Mouse (Mus musculus) hindbrain, embryonic 16.5 days (tissue): ENCODE measurements at regions not wholly inside any gene's neighbourhood (a gene's known extent, or its start where the extent isn't known, plus 50 kb on each side); places are given as distances from the start of the nearest gene placed in this dataset.

ENCODE experiments used
- ATAC-seq: fragments of 200-750 bp; cut with Nextera tagmentation; 2 replicates; pipeline ENCODE4 v1.8.0; 2017; ENCODE audit warnings: moderate TSS enrichment, moderate library complexity
- H3K27ac ChIP-seq: fragments of 300-500 bp; sonication (generic); 2 replicates; pipeline ENCODE4 v1.5.1; 2014; ENCODE audit warnings: low read depth, mild to moderate bottlenecking, control low read depth, low read length, moderate library complexity
- H3K27me3 ChIP-seq: fragments of 300-500 bp; sonication (generic); replicated peaks from 2 replicates; pipeline ENCODE4 v1.6.1; 2014; ENCODE audit warnings: low read length; ENCODE audit not compliant: control insufficient read depth, insufficient read depth
- H3K36me3 ChIP-seq: fragments of 300-500 bp; sonication (generic); 2 replicates; pipeline ENCODE4 v1.6.1; 2014; ENCODE audit warnings: mild to moderate bottlenecking, low read length, moderate library complexity, mixed read lengths; ENCODE audit not compliant: control insufficient read depth, insufficient read depth
- H3K4me1 ChIP-seq: fragments of 300-500 bp; sonication (generic); 2 replicates; pipeline ENCODE4 v1.6.1; 2014; ENCODE audit warnings: low read depth, low read length; ENCODE audit not compliant: control insufficient read depth, insufficient read depth
- H3K4me2 ChIP-seq: fragments of 300-500 bp; sonication (generic); 2 replicates; pipeline ENCODE4 v1.6.1; 2014; ENCODE audit warnings: mild to moderate bottlenecking, low read length, control low read depth, moderate library complexity
- H3K4me3 ChIP-seq: fragments of 300-500 bp; sonication (generic); 2 replicates; pipeline ENCODE4 v1.5.1; 2014; ENCODE audit warnings: mild to moderate bottlenecking, low read length, control low read depth, moderate library complexity
- H3K9ac ChIP-seq: fragments of 300-500 bp; sonication (generic); 2 replicates; pipeline ENCODE4 v1.6.1; 2014; ENCODE audit warnings: low read depth, mild to moderate bottlenecking, control low read depth, low read length, moderate library complexity
- H3K9me3 ChIP-seq: fragments of 300-500 bp; sonication (generic); 2 replicates; pipeline ENCODE4 v1.6.1; 2014; ENCODE audit warnings: mild to moderate bottlenecking, low read length, moderate library complexity; ENCODE audit not compliant: control insufficient read depth
- WGBS: fragments of 180-500 bp; shearing (Covaris S2); extraction: QIAGEN DNeasy Blood & Tissue Kit; methylation state at CpG from one replicate; pipeline ENCODE4 v1.1.7; 2014; 5-methylcytosine and 5-hydroxymethylcytosine counted together

- Histone ChIP-seq H3K9ac (no peak overlapping the region), H3K4me1 (no peaks in the 10 kb centered on the region), H3K27me3 (no peaks in the 10 kb centered on the region), H3K4me2 (no peak overlapping the region), H3K9me3 (no peaks in the 10 kb centered on the region), H3K27ac (no peak overlapping the region), H3K4me3 (no peak overlapping the region), H3K36me3 (no peaks in the 10 kb centered on the region)
- no peak for ATAC-seq
- 76% methylated on average over 4 of the region's 4 CpGs for WGBS
Measured at GRCm38 (mm10) chr15:97499821-97500385, 205.7 kb downstream of the Rpap3 start.

GRCm38 (mm10) chr15:97499240-97499639 is 206.4 kb downstream of the Rpap3 start:
- Histone ChIP-seq H3K9ac (no peak overlapping the region), H3K4me2 (no peak overlapping the region), H3K27ac (no peak overlapping the region), H3K4me1 (no peaks in the 10 kb centered on the region), H3K27me3 (no peaks in the 10 kb centered on the region), H3K9me3 (no peaks in the 10 kb centered on the region), H3K36me3 (no peaks in the 10 kb centered on the region), H3K4me3 (no peak overlapping the region)
- whole genome bisulfite sequencing = 90% methylated on average over 5 of the region's 5 CpGs
- no peak for ATAC-seq

GRCm38 (mm10) chr15:97498375-97498774 is 207.2 kb downstream of the Rpap3 start:
- 92% methylated on average over 3 of the region's 3 CpGs for WGBS
- Histone ChIP-seq H3K4me2 (no peak overlapping the region), H3K27me3 (no peaks in the 10 kb centered on the region), H3K9me3 (no peaks in the 10 kb centered on the region), H3K27ac (no peak overlapping the region), H3K36me3 (no peaks in the 10 kb centered on the region), H3K4me3 (no peak overlapping the region), H3K9ac (no peak overlapping the region), H3K4me1 (no peaks in the 10 kb centered on the region)
- ATAC-seq = no peak

- 91% methylated on average over 3 of the region's 3 CpGs for WGBS
- H3K4me2 ChIP-seq = no peak overlapping the region
- H3K9me3 ChIP-seq = no peaks in the 10 kb centered on the region
- H3K27ac ChIP-seq = no peak overlapping the region
- ATAC-seq = no peak
- no peaks in the 10 kb centered on the region for H3K4me1 ChIP-seq
- no peaks in the 10 kb centered on the region for H3K36me3 ChIP-seq
- no peak overlapping the region for H3K4me3 ChIP-seq
- H3K27me3 ChIP-seq = no peaks in the 10 kb centered on the region
- no peak overlapping the region for H3K9ac ChIP-seq
Measured at GRCm38 (mm10) chr15:97496026-97496425, 209.6 kb downstream of the Rpap3 start.

- no peak overlapping the region for H3K27ac ChIP-seq
- H3K9ac ChIP-seq = no peak overlapping the region
- no peak overlapping the region for H3K4me3 ChIP-seq
- no peak overlapping the region for H3K4me2 ChIP-seq
- H3K9me3 ChIP-seq = no peaks in the 10 kb centered on the region
- H3K4me1 ChIP-seq = no peaks in the 10 kb centered on the region
- no peak for ATAC-seq
- no peaks in the 10 kb centered on the region for H3K36me3 ChIP-seq
- WGBS = 89% methylated on average over 5 of the region's 5 CpGs
- H3K27me3 ChIP-seq = no peaks in the 10 kb centered on the region
Measured at GRCm38 (mm10) chr15:97493340-97493739, 212.3 kb downstream of the Rpap3 start.

GRCm38 (mm10) chr15:97491796-97492195 is 213.8 kb downstream of the Rpap3 start:
- Histone ChIP-seq H3K27me3 (no peaks in the 10 kb centered on the region), H3K4me2 (no peak overlapping the region), H3K9ac (no peak overlapping the region), H3K27ac (no peak overlapping the region), H3K4me3 (no peak overlapping the region), H3K36me3 (no peaks in the 10 kb centered on the region), H3K4me1 (no peaks in the 10 kb centered on the region), H3K9me3 (no peaks in the 10 kb centered on the region)
- no peak for ATAC-seq
- 71% methylated on average over 7 of the region's 7 CpGs for WGBS

GRCm38 (mm10) chr15:97487425-97487824 is 218.2 kb downstream of the Rpap3 start:
- Histone ChIP-seq H3K27ac (no peak overlapping the region), H3K9ac (no peak overlapping the region), H3K9me3 (no peaks in the 10 kb centered on the region), H3K4me1 (no peaks in the 10 kb centered on the region), H3K4me3 (no peak overlapping the region), H3K4me2 (no peak overlapping the region), H3K36me3 (no peaks in the 10 kb centered on the region), H3K27me3 (no peaks in the 10 kb centered on the region)
- WGBS = 94% methylated on average over 2 of the region's 2 CpGs
- no peak for ATAC-seq

GRCm38 (mm10) chr15:97471986-97472779 is 225.1 kb upstream of the Amigo2 start:
- H3K4me1 ChIP-seq = no peaks in the 10 kb centered on the region
- 91% methylated on average over 15 of the region's 15 CpGs for WGBS

GRCm38 (mm10) chr15:97471476-97471875 is 224.4 kb upstream of the Amigo2 start:
- Histone ChIP-seq H3K27me3 (no peaks in the 10 kb centered on the region), H3K4me2 (no peak overlapping the region), H3K27ac (no peak overlapping the region), H3K9ac (no peak overlapping the region), H3K4me3 (no peak overlapping the region), H3K4me1 (no peaks in the 10 kb centered on the region), H3K36me3 (no peaks in the 10 kb centered on the region), H3K9me3 (no peaks in the 10 kb centered on the region)
- 86% methylated on average over 4 of the region's 4 CpGs for WGBS
- no peak for ATAC-seq

More at GRCm38 (mm10) chr15:97471986-97472779, 225.1 kb upstream of the Amigo2 start:
- Histone ChIP-seq H3K9ac (no peak overlapping the region), H3K36me3 (no peaks in the 10 kb centered on the region), H3K27me3 (no peaks in the 10 kb centered on the region), H3K4me3 (no peak overlapping the region), H3K4me2 (no peak overlapping the region), H3K9me3 (no peaks in the 10 kb centered on the region), H3K27ac (no peak overlapping the region)
- ATAC-seq = no peak
